Mouse (Mus musculus) MN1 (cell line): ENCODE results near the gene C1rl.
"Not testable (repeated sequence)": the region's sequence is repeated elsewhere in the genome, so short reads cannot be mapped to it uniquely, and the experiment has no call there.

Experiments
- DNase-seq: peaks from one replicate; pipeline ENCODE4 v3.0.0-alpha.2; 2016; ENCODE audit warnings: low spot score

The C1rl gene

GRCm38 (mm10) chr6:124492842-124493561 lies at the start of gene C1rl:
Gene C1rl, plus strand, starts transcription at chr6:124493113.
- DNase-seq, result peak; percentile 74

GRCm38 (mm10) chr6:124443338-124443737 lies 49.6 kb upstream of the C1rl start:
- no peak for DNase-seq

- DNase-seq, result no peak
Measured at GRCm38 (mm10) chr6:124446024-124446423, 46.9 kb upstream of the C1rl start.

GRCm38 (mm10) chr6:124446459-124446858 lies 46.5 kb upstream of the C1rl start:
- DNase-seq, result no peak

- no peak for DNase-seq
Measured at GRCm38 (mm10) chr6:124447356-124447755, 45.6 kb upstream of the C1rl start.

- no peak for DNase-seq
Measured at GRCm38 (mm10) chr6:124448186-124448852, 44.6 kb upstream of the C1rl start.

GRCm38 (mm10) chr6:124448959-124449667 lies 43.8 kb upstream of the C1rl start:
- DNase-seq, result no peak

- no peak for DNase-seq
Measured at GRCm38 (mm10) chr6:124449668-124450383, 43.1 kb upstream of the C1rl start.

GRCm38 (mm10) chr6:124451995-124452394 lies 40.9 kb upstream of the C1rl start:
- no peak for DNase-seq

GRCm38 (mm10) chr6:124453756-124454155 lies 39.2 kb upstream of the C1rl start:
- DNase-seq, result no peak

- no peak for DNase-seq
Measured at GRCm38 (mm10) chr6:124456243-124456642, 36.7 kb upstream of the C1rl start.

GRCm38 (mm10) chr6:124457827-124458226 lies 35.1 kb upstream of the C1rl start:
- DNase-seq, result no peak

GRCm38 (mm10) chr6:124458505-124458904 lies 34.4 kb upstream of the C1rl start:
- no peak for DNase-seq

- DNase-seq, result no peak
Measured at GRCm38 (mm10) chr6:124459388-124459787, 33.5 kb upstream of the C1rl start.

GRCm38 (mm10) chr6:124463881-124464291 lies 29.0 kb upstream of the C1rl start:
- no peak for DNase-seq

GRCm38 (mm10) chr6:124464305-124465271 lies 28.3 kb upstream of the C1rl start, which contains the start of gene Clstn3:
Gene Clstn3, minus strand, starts transcription at chr6:124464794.
- peak; percentile 62 for DNase-seq

GRCm38 (mm10) chr6:124465299-124465698 lies 27.6 kb upstream of the C1rl start:
- DNase-seq, result no peak

- no peak for DNase-seq
Measured at GRCm38 (mm10) chr6:124465729-124466128, 27.2 kb upstream of the C1rl start.

- DNase-seq, result no peak
Measured at GRCm38 (mm10) chr6:124471121-124471520, 21.8 kb upstream of the C1rl start.

- not testable (repeated sequence) for DNase-seq
Measured at GRCm38 (mm10) chr6:124471783-124472638, 20.9 kb upstream of the C1rl start.
